Mouse (Mus musculus) E14TG2a.4 (cell line): ENCODE data around the gene Pnkp.

Source experiments
- H3K27me3 ChIP-seq: 2 replicates; pipeline ENCODE4 v1.6.1; 2014; ENCODE audit warnings: low read length, control low read depth; ENCODE audit not compliant: insufficient read depth
- H3K36me3 ChIP-seq: 2 replicates; pipeline ENCODE4 v1.6.1; 2014; ENCODE audit warnings: low read length, control low read depth; ENCODE audit not compliant: insufficient read depth
- H3K4me1 ChIP-seq: replicated peaks from 2 replicates; pipeline ENCODE4 v1.6.1; 2014; ENCODE audit warnings: low read depth, low read length, control low read depth
- H3K4me3 ChIP-seq: replicated peaks from 2 replicates; pipeline ENCODE4 v1.5.1; 2014; ENCODE audit warnings: mild to moderate bottlenecking, low read length
- H3K9me3 ChIP-seq: 2 replicates; pipeline ENCODE4 v1.6.1; 2014; ENCODE audit warnings: low read length, control low read depth
- CTCF ChIP-seq: conservative IDR thresholded peaks from 2 replicates; pipeline ENCODE4 v1.5.1; 2014; ENCODE audit warnings: low read length
- NANOG ChIP-seq: IDR thresholded peaks from 2 replicates; pipeline ENCODE4 v1.6.1; 2014; ENCODE audit warnings: borderline replicate concordance, low read length, mixed read lengths
- POU5F1 ChIP-seq: IDR thresholded peaks from 2 replicates; pipeline ENCODE4 v1.6.1; 2014; ENCODE audit warnings: low read length, borderline replicate concordance

Pnkp gene

GRCm38 (mm10) chr7:44836423-44837053 lies 20.4 kb upstream of the Pnkp start:
- Histone ChIP-seq H3K4me1 (peaks cover 58% of the 10 kb centered on the region), H3K36me3 (peaks cover 82% of the 10 kb centered on the region), H3K4me3 (no peak overlapping the region), H3K9me3 (no peaks in the 10 kb centered on the region), H3K27me3 (peaks cover 29% of the 10 kb centered on the region)
- TF ChIP-seq NANOG (no peak), CTCF (no peak), POU5F1 (no peak)

GRCm38 (mm10) chr7:44838073-44838472 lies 18.9 kb upstream of the Pnkp start:
- Histone ChIP-seq H3K36me3 (peaks cover 83% of the 10 kb centered on the region), H3K27me3 (peaks cover 29% of the 10 kb centered on the region), H3K9me3 (no peaks in the 10 kb centered on the region), H3K4me1 (peaks cover 58% of the 10 kb centered on the region), H3K4me3 (no peak overlapping the region)
- TF ChIP-seq CTCF (no peak), POU5F1 (no peak), NANOG (no peak)

- peak overlapping the region; percentile 74 for H3K4me3 ChIP-seq
- no peak for TF ChIP-seq NANOG
- TF ChIP-seq CTCF, result no peak
- no peak for TF ChIP-seq POU5F1
Measured at GRCm38 (mm10) chr7:44839171-44839490, 17.8 kb upstream of the Pnkp start.

GRCm38 (mm10) chr7:44839491-44840191 lies 17.3 kb upstream of the Pnkp start:
- Histone ChIP-seq H3K4me3 (peak overlapping the region; percentile 74), H3K27me3 (peaks cover 29% of the 10 kb centered on the region), H3K4me1 (peaks cover 63% of the 10 kb centered on the region), H3K9me3 (no peaks in the 10 kb centered on the region), H3K36me3 (peaks cover 84% of the 10 kb centered on the region)
- no peak for TF ChIP-seq CTCF
- TF ChIP-seq POU5F1, result no peak
- TF ChIP-seq NANOG, result no peak

More at GRCm38 (mm10) chr7:44839171-44839490, 17.8 kb upstream of the Pnkp start:
- Histone ChIP-seq H3K27me3 (peaks cover 29% of the 10 kb centered on the region), H3K9me3 (no peaks in the 10 kb centered on the region), H3K36me3 (peaks cover 84% of the 10 kb centered on the region), H3K4me1 (peaks cover 62% of the 10 kb centered on the region)

- Histone ChIP-seq H3K9me3 (no peaks in the 10 kb centered on the region), H3K36me3 (peaks cover 84% of the 10 kb centered on the region), H3K27me3 (peaks cover 29% of the 10 kb centered on the region), H3K4me1 (peaks cover 67% of the 10 kb centered on the region), H3K4me3 (peak overlapping the region; percentile 74)
- no peak for TF ChIP-seq POU5F1
- no peak for TF ChIP-seq CTCF
- no peak for TF ChIP-seq NANOG
Measured at GRCm38 (mm10) chr7:44840426-44840825, 16.5 kb upstream of the Pnkp start.

GRCm38 (mm10) chr7:44841825-44842463 lies 15.0 kb upstream of the Pnkp start:
- H3K9me3 ChIP-seq, result no peaks in the 10 kb centered on the region
- H3K27me3 ChIP-seq, result peaks cover 29% of the 10 kb centered on the region
- no peak overlapping the region for H3K4me3 ChIP-seq
- peaks cover 84% of the 10 kb centered on the region for H3K36me3 ChIP-seq
- H3K4me1 ChIP-seq, result peaks cover 62% of the 10 kb centered on the region
- TF ChIP-seq NANOG (no peak), POU5F1 (no peak), CTCF (no peak)

GRCm38 (mm10) chr7:44845006-44845405 lies 11.9 kb upstream of the Pnkp start:
- TF ChIP-seq CTCF (no peak), POU5F1 (no peak), NANOG (no peak)
- peaks cover 59% of the 10 kb centered on the region for H3K4me1 ChIP-seq
- H3K4me3 ChIP-seq, result no peak overlapping the region
- H3K9me3 ChIP-seq, result no peaks in the 10 kb centered on the region
- H3K27me3 ChIP-seq, result peaks cover 8% of the 10 kb centered on the region
- peaks cover 77% of the 10 kb centered on the region for H3K36me3 ChIP-seq

GRCm38 (mm10) chr7:44846804-44847203 lies 10.1 kb upstream of the Pnkp start:
- TF ChIP-seq POU5F1 (no peak), CTCF (no peak), NANOG (no peak)
- no peak overlapping the region for H3K4me3 ChIP-seq
- no peaks in the 10 kb centered on the region for H3K27me3 ChIP-seq
- H3K9me3 ChIP-seq, result no peaks in the 10 kb centered on the region
- H3K4me1 ChIP-seq, result peaks cover 59% of the 10 kb centered on the region
- peaks cover 75% of the 10 kb centered on the region for H3K36me3 ChIP-seq
